Mouse (Mus musculus): ENCODE measurements around the gene Umodl1. TPM values are rescaled to one million over a fixed set of nuclear protein-coding genes. Genes with fewer than 3 reads are reported as not detected.

Gene Umodl1
- polyA plus RNA-seq, 1 experiment: 0.05 TPM

DNA sequence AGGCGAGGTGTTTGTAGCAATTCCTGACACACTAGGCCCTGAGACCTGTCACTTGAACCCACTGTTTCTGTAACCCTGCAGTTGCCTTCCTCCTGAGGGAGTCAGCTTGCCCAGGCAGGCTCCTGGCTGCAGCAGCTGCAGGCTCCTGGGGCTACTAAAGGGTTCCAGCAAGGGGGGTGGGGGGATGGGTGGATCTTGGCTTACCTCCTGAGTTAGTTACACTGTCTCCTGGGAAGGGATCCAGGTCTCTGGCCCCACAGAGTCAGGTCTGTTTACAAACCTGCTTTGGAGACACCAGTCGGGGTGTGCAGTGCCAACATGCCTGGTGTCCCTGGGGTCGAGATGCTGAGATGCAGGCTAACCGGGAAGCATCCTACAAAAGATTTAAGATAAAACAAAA lies 15.5 kb downstream of the Umodl1 start:
- H3K27me3 ChIP-seq (ENCODE audit: control insufficient read depth, insufficient read depth, low read length): no peaks in the 10 kb centered on the region
- TF ChIP-seq CTCF (IDR thresholded peaks at IDR 0.05; ENCODE audit: borderline replicate concordance, insufficient read depth, low read depth, low read length): no peak
- TF ChIP-seq POLR2A (IDR thresholded peaks at IDR 0.05; ENCODE audit: borderline replicate concordance, insufficient read depth, low read length): no peak
- H3K27ac ChIP-seq (ENCODE audit: insufficient read depth, low read length): no peak overlapping the region
- H3K4me3 ChIP-seq (replicated peaks; ENCODE audit: insufficient read depth, low read depth, low read length): no peak overlapping the region
- peak in 1 of 2 experiments; percentile 37 for DNase-seq
- WGBS: 31% methylated on average over 4 of the region's 4 CpGs
- no peaks in the 10 kb centered on the region for H3K4me1 ChIP-seq (ENCODE audit: control insufficient read depth, insufficient read depth, low read length)

DNA sequence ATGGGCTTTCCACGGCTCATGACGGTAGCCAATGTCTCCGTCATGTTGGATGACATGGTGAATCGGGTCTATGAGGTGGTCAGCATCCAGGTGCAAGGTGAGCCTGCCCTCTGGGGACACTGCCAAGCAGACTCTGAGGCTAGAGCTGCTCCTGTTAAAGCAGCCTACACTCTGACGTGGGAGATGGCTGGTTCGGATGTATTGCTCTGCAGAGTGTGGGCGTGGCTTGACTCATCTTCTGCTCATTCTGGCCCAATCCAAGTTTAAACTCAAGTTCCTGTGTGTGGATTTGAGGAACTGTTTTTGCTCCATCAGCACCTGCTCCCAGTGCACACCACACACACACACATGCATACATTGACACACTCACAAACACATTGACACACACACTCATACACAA lies 17.4 kb downstream of the Umodl1 start:
- 89% methylated on average over 7 of the region's 7 CpGs for WGBS
- no peak for DNase-seq
- TF ChIP-seq CTCF (IDR thresholded peaks at IDR 0.05; ENCODE audit: borderline replicate concordance, insufficient read depth, low read depth, low read length) (no peak), POLR2A (IDR thresholded peaks at IDR 0.05; ENCODE audit: borderline replicate concordance, insufficient read depth, low read length) (no peak)
- no peak overlapping the region for H3K27ac ChIP-seq (ENCODE audit: insufficient read depth, low read length)
- H3K4me1 ChIP-seq (ENCODE audit: control insufficient read depth, insufficient read depth, low read length): no peaks in the 10 kb centered on the region
- no peak overlapping the region for H3K4me3 ChIP-seq (replicated peaks; ENCODE audit: insufficient read depth, low read depth, low read length)
- no peaks in the 10 kb centered on the region for H3K27me3 ChIP-seq (ENCODE audit: control insufficient read depth, insufficient read depth, low read length)

GRCm38 (mm10) chr17:30973332-30973731 lies 18.9 kb downstream of the Umodl1 start:
- H3K27me3 ChIP-seq (ENCODE audit: control insufficient read depth, insufficient read depth, low read length): no peaks in the 10 kb centered on the region
- H3K4me1 ChIP-seq (ENCODE audit: control insufficient read depth, insufficient read depth, low read length): no peaks in the 10 kb centered on the region
- no peak for DNase-seq
- H3K27ac ChIP-seq (ENCODE audit: insufficient read depth, low read length): no peak overlapping the region
- no peak for TF ChIP-seq CTCF (IDR thresholded peaks at IDR 0.05; ENCODE audit: borderline replicate concordance, insufficient read depth, low read depth, low read length)
- TF ChIP-seq POLR2A (IDR thresholded peaks at IDR 0.05; ENCODE audit: borderline replicate concordance, insufficient read depth, low read length): no peak
- no peak overlapping the region for H3K4me3 ChIP-seq (replicated peaks; ENCODE audit: insufficient read depth, low read depth, low read length)
- 39% methylated on average over 6 of the region's 6 CpGs for WGBS

GRCm38 (mm10) chr17:30977290-30977689 lies 22.9 kb downstream of the Umodl1 start:
- no peak for TF ChIP-seq POLR2A (IDR thresholded peaks at IDR 0.05; ENCODE audit: borderline replicate concordance, insufficient read depth, low read length)
- TF ChIP-seq CTCF (IDR thresholded peaks at IDR 0.05; ENCODE audit: borderline replicate concordance, insufficient read depth, low read depth, low read length): no peak
- Histone ChIP-seq H3K27ac (ENCODE audit: insufficient read depth, low read length) (no peak overlapping the region), H3K27me3 (ENCODE audit: control insufficient read depth, insufficient read depth, low read length) (no peaks in the 10 kb centered on the region; the same call in 1 of the 2 replicates), H3K4me1 (ENCODE audit: control insufficient read depth, insufficient read depth, low read length) (no peaks in the 10 kb centered on the region), H3K4me3 (replicated peaks; ENCODE audit: insufficient read depth, low read depth, low read length) (no peak overlapping the region)
- no peak for DNase-seq
- WGBS: 27% methylated on average over 2 of the region's 2 CpGs

GRCm38 (mm10) chr17:30978556-30978955 lies 24.1 kb downstream of the Umodl1 start:
- no peak for DNase-seq
- H3K4me1 ChIP-seq (ENCODE audit: control insufficient read depth, insufficient read depth, low read length): no peaks in the 10 kb centered on the region
- no peaks in the 10 kb centered on the region; the same call in 1 of the 2 replicates for H3K27me3 ChIP-seq (ENCODE audit: control insufficient read depth, insufficient read depth, low read length)
- H3K27ac ChIP-seq (ENCODE audit: insufficient read depth, low read length): no peak overlapping the region
- WGBS: 69% methylated on average over 10 of the region's 10 CpGs
- H3K4me3 ChIP-seq (replicated peaks; ENCODE audit: insufficient read depth, low read depth, low read length): no peak overlapping the region
- no peak for TF ChIP-seq CTCF (IDR thresholded peaks at IDR 0.05; ENCODE audit: borderline replicate concordance, insufficient read depth, low read depth, low read length)
- TF ChIP-seq POLR2A (IDR thresholded peaks at IDR 0.05; ENCODE audit: borderline replicate concordance, insufficient read depth, low read length): no peak

- Histone ChIP-seq H3K27me3 (ENCODE audit: control insufficient read depth, insufficient read depth, low read length) (no peaks in the 10 kb centered on the region; the same call in 1 of the 2 replicates), H3K4me1 (ENCODE audit: control insufficient read depth, insufficient read depth, low read length) (no peaks in the 10 kb centered on the region), H3K27ac (ENCODE audit: insufficient read depth, low read length) (no peak overlapping the region), H3K4me3 (replicated peaks; ENCODE audit: insufficient read depth, low read depth, low read length) (no peak overlapping the region)
- no peak for DNase-seq
- TF ChIP-seq CTCF (IDR thresholded peaks at IDR 0.05; ENCODE audit: borderline replicate concordance, insufficient read depth, low read depth, low read length) (no peak), POLR2A (IDR thresholded peaks at IDR 0.05; ENCODE audit: borderline replicate concordance, insufficient read depth, low read length) (no peak)
- WGBS: 78% methylated on average over 4 of the region's 4 CpGs
Measured at GRCm38 (mm10) chr17:30983521-30983920, 29.1 kb downstream of the Umodl1 start.

- DNase-seq: peak in 1 of 2 experiments; percentile 21
- no peaks in the 10 kb centered on the region for H3K4me1 ChIP-seq (ENCODE audit: control insufficient read depth, insufficient read depth, low read length)
- 75% methylated on average over 10 of the region's 10 CpGs for WGBS
- no peak overlapping the region for H3K4me3 ChIP-seq (replicated peaks; ENCODE audit: insufficient read depth, low read depth, low read length)
- no peaks in the 10 kb centered on the region for H3K27me3 ChIP-seq (ENCODE audit: control insufficient read depth, insufficient read depth, low read length)
- no peak overlapping the region for H3K27ac ChIP-seq (ENCODE audit: insufficient read depth, low read length)
- peak; percentile 53; the same call in 1 of the 2 replicates for TF ChIP-seq CTCF (IDR thresholded peaks at IDR 0.05; ENCODE audit: borderline replicate concordance, insufficient read depth, low read depth, low read length)
- TF ChIP-seq POLR2A (IDR thresholded peaks at IDR 0.05; ENCODE audit: borderline replicate concordance, insufficient read depth, low read length): no peak
Measured at GRCm38 (mm10) chr17:30990254-30990653, 35.8 kb downstream of the Umodl1 start.

DNA sequence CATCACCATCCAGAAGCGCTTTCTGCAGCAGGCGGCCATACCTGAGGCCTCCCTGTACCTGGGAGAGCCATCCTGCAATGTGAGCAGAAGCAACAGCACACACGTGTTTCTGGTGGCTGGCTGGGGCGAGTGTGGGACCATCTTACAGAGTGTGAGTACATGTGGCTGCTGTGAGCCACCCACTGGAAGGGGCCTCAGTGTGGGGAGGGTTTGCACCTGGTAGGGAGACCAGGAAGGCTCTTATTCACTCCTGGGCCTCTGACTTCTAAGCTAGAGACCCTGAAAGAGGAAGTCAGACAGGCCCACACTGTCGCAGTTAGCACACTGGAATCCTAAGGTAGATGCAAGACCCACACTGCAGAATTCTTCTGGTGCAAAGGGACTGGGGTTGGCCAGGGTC lies 41.9 kb downstream of the Umodl1 start:
- H3K4me3 ChIP-seq (replicated peaks; ENCODE audit: insufficient read depth, low read depth, low read length): no peak overlapping the region
- H3K27ac ChIP-seq (ENCODE audit: insufficient read depth, low read length): no peak overlapping the region
- no peaks in the 10 kb centered on the region for H3K27me3 ChIP-seq (ENCODE audit: control insufficient read depth, insufficient read depth, low read length)
- no peaks in the 10 kb centered on the region for H3K4me1 ChIP-seq (ENCODE audit: control insufficient read depth, insufficient read depth, low read length)
- no peak for TF ChIP-seq CTCF (IDR thresholded peaks at IDR 0.05; ENCODE audit: borderline replicate concordance, insufficient read depth, low read depth, low read length)
- no peak for TF ChIP-seq POLR2A (IDR thresholded peaks at IDR 0.05; ENCODE audit: borderline replicate concordance, insufficient read depth, low read length)
- DNase-seq: no peak
- 90% methylated on average over 5 of the region's 5 CpGs for WGBS
